Mouse (Mus musculus): Measurements from ENCODE around the gene Atp5d. TPM values are rescaled to one million over a fixed set of nuclear protein-coding genes. Genes with fewer than 3 reads are reported as not detected.

The Atp5d gene
- polyA plus RNA-seq, 1 experiment from 2014 or later, result 433 TPM

DNA sequence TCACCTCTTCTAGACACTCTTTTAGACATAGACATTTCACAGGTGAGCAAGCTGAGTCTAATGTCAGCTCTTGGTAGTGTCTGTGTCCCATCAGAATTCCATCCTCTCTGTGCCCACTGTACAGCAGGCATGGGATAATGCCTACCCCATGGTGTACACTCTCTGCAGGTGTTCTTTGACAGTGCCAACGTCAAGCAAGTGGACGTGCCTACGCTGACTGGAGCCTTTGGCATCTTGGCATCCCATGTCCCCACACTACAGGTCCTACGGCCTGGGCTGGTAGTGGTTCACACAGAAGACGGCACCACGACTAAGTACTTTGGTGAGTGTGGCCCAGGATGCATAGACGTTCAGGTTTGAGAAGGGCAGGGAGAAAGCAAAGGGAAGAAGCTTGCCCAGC is 5.2 kb downstream of the Atp5d start:
- 93% methylated on average over 7 of the region's 7 CpGs for WGBS
- peaks cover 44% of the 10 kb centered on the region for H3K4me1 ChIP-seq (replicated peaks; ENCODE audit: control insufficient read depth, insufficient read depth, low read length)

DNA sequence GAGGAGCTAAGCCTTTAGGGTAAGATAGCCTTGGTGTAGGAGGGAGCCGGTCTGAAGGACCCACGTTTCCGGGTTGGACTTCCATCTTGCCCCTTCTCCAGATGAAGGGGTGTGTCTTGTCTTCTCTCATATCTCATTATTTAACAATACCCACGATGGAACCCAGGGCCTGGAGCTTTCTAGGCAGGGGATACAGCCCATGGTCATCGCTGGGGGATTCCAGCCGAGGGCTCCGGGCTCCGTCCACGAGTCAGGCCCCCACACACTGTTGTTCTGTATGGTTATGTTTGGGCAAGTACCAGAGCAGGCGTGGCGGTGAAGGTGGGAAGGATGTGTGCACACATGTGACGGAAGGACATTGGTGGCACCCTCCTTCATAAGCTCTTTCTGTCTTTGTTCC is 5.7 kb downstream of the Atp5d start:
- no peak overlapping the region for H3K4me2 ChIP-seq (ENCODE audit: low read length)
- peaks cover 43% of the 10 kb centered on the region for H3K4me1 ChIP-seq (replicated peaks; ENCODE audit: control insufficient read depth, insufficient read depth, low read length)
- H3K27ac ChIP-seq (ENCODE audit: low read length), result no peak overlapping the region
- H3K9ac ChIP-seq (replicated peaks; ENCODE audit: low read depth, low read length), result no peak overlapping the region
- H3K36me3 ChIP-seq (ENCODE audit: control insufficient read depth, insufficient read depth), result no peaks in the 10 kb centered on the region
- ATAC-seq, result no peak
- no peaks in the 10 kb centered on the region for H3K9me3 ChIP-seq (ENCODE audit: control insufficient read depth, low read length)
- H3K27me3 ChIP-seq (replicated peaks; ENCODE audit: control insufficient read depth, insufficient read depth, low read length), result no peaks in the 10 kb centered on the region
- H3K4me3 ChIP-seq (replicated peaks; ENCODE audit: low read length), result no peak overlapping the region
- WGBS, result 93% methylated on average over 12 of the region's 12 CpGs

More for the DNA sequence above, 5.2 kb downstream of the Atp5d start:
- ATAC-seq, result no peak
- Histone ChIP-seq H3K36me3 (ENCODE audit: control insufficient read depth, insufficient read depth) (no peaks in the 10 kb centered on the region), H3K27me3 (replicated peaks; ENCODE audit: control insufficient read depth, insufficient read depth, low read length) (no peaks in the 10 kb centered on the region), H3K27ac (ENCODE audit: low read length) (no peak overlapping the region), H3K4me3 (replicated peaks; ENCODE audit: low read length) (no peak overlapping the region), H3K4me2 (ENCODE audit: low read length) (no peak overlapping the region), H3K9ac (replicated peaks; ENCODE audit: low read depth, low read length) (no peak overlapping the region), H3K9me3 (ENCODE audit: control insufficient read depth, low read length) (no peaks in the 10 kb centered on the region)

DNA sequence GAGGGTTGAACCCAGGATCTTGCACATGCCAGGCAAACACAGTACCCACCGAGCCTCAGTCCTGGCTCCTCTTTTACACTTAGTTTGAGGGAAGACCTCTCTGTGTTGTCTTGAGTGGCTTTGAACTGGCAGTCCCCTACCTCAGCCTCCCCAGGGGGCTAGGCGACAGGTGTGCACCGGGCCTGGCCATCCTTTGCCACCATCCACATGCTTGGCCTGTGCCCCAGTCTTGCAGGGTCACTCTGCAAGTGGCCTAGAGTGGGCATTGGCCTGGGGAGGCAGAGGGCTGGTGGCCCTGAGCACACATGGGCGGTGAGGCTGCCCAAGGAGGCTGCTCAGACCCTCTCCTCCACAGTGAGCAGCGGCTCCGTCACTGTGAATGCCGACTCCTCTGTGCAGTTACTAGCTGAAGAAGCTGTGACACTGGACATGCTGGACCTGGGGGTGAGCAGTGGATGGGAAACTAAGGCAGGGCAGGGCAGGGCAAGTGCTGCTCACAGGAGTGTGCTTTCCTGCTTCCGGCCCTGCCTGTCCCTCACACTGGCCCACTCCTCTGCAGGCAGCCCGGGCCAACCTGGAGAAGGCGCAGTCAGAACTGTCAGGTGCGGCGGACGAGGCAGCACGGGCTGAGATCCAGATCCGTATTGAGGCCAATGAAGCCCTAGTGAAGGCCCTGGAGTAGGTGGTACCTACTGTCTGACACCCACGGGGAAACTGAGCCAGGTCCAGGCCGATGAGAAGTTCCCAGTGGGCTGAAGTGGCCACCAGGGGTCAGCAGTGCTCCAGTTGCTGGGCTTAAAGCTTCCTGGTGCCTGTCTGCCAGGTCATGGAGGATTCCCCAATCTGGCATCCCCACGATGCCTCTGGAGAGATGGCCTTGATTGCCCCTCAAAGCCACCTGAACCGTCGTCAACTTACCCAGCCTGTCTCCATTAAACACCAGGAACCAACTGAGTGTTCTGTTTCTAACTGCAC is 6.7 kb downstream of the Atp5d start:
- Histone ChIP-seq H3K4me1 (replicated peaks; ENCODE audit: control insufficient read depth, insufficient read depth, low read length) (peaks cover 41% of the 10 kb centered on the region), H3K36me3 (ENCODE audit: control insufficient read depth, insufficient read depth) (no peaks in the 10 kb centered on the region), H3K4me2 (ENCODE audit: low read length) (no peak overlapping the region), H3K4me3 (replicated peaks; ENCODE audit: low read length) (no peak overlapping the region), H3K27ac (ENCODE audit: low read length) (0 out of 2 replicates have a peak overlapping the region, but pooled peaks have one; percentile 14), H3K9me3 (ENCODE audit: control insufficient read depth, low read length) (no peaks in the 10 kb centered on the region), H3K9ac (replicated peaks; ENCODE audit: low read depth, low read length) (no peak overlapping the region), H3K27me3 (replicated peaks; ENCODE audit: control insufficient read depth, insufficient read depth, low read length) (no peaks in the 10 kb centered on the region)
- no peak for ATAC-seq
- WGBS, result 73% methylated on average over 20 of the region's 20 CpGs

DNA sequence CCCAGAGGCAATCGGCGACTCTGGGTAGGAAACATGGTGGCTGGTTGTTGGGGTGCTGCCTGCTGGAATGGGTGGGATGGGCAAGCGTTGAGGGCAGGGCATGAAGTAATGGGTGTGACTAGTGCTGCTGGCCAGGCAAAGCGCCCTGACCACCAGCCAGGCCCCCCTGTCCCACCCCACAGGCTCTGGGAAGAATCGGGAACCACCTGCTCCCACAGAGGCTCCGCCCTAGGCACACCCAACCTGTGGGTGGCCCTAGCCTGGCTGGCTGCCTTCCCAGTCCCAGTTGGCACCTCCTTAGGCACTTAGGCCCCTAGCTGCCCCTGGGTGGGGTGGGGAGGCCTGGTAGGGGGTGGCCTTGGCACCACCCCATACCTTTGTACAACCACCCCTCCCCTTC is 7.5 kb downstream of the Atp5d start:
- no peak overlapping the region for H3K9ac ChIP-seq (replicated peaks; ENCODE audit: low read depth, low read length)
- H3K4me2 ChIP-seq (ENCODE audit: low read length), result no peak overlapping the region
- peaks cover 38% of the 10 kb centered on the region for H3K4me1 ChIP-seq (replicated peaks; ENCODE audit: control insufficient read depth, insufficient read depth, low read length)
- no peaks in the 10 kb centered on the region for H3K9me3 ChIP-seq (ENCODE audit: control insufficient read depth, low read length)
- no peak overlapping the region for H3K4me3 ChIP-seq (replicated peaks; ENCODE audit: low read length)
- H3K36me3 ChIP-seq (ENCODE audit: control insufficient read depth, insufficient read depth), result no peaks in the 10 kb centered on the region
- no peak for ATAC-seq
- WGBS, result 85% methylated on average over 6 of the region's 6 CpGs
- no peaks in the 10 kb centered on the region for H3K27me3 ChIP-seq (replicated peaks; ENCODE audit: control insufficient read depth, insufficient read depth, low read length)
- peak overlapping the region; percentile 14; the same call in 1 of the 2 replicates for H3K27ac ChIP-seq (ENCODE audit: low read length)

DNA sequence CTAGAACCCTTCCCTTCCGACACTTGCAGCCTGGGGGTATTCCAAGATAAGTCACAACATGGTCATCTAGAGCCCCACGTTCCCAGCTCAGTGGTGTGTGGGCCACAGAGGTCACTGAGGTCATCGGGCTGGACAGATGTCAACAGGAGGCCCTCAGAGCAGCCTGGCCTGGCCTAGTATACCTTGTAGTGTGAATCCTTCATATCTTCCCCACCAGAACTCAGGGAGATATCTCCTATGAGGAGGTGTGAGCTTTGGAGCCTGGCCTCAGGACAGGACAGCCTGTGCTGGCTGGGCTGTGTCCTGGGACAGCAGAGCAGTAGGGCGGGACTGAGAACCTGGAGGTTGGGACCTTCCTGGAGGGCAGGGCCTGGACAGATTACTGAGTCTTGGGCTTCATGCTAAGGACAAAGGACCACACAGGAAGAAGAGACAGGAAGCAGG is 8.2 kb downstream of the Atp5d start:
- no peak for ATAC-seq
- H3K4me2 ChIP-seq (ENCODE audit: low read length), result no peak overlapping the region
- H3K27ac ChIP-seq (ENCODE audit: low read length), result no peak overlapping the region
- H3K27me3 ChIP-seq (replicated peaks; ENCODE audit: control insufficient read depth, insufficient read depth, low read length), result no peaks in the 10 kb centered on the region
- H3K4me3 ChIP-seq (replicated peaks; ENCODE audit: low read length), result no peak overlapping the region
- H3K4me1 ChIP-seq (replicated peaks; ENCODE audit: control insufficient read depth, insufficient read depth, low read length), result peaks cover 31% of the 10 kb centered on the region
- WGBS, result 81% methylated on average over 4 of the region's 4 CpGs
- no peak overlapping the region for H3K9ac ChIP-seq (replicated peaks; ENCODE audit: low read depth, low read length)
- no peaks in the 10 kb centered on the region for H3K36me3 ChIP-seq (ENCODE audit: control insufficient read depth, insufficient read depth)
- H3K9me3 ChIP-seq (ENCODE audit: control insufficient read depth, low read length), result no peaks in the 10 kb centered on the region

DNA sequence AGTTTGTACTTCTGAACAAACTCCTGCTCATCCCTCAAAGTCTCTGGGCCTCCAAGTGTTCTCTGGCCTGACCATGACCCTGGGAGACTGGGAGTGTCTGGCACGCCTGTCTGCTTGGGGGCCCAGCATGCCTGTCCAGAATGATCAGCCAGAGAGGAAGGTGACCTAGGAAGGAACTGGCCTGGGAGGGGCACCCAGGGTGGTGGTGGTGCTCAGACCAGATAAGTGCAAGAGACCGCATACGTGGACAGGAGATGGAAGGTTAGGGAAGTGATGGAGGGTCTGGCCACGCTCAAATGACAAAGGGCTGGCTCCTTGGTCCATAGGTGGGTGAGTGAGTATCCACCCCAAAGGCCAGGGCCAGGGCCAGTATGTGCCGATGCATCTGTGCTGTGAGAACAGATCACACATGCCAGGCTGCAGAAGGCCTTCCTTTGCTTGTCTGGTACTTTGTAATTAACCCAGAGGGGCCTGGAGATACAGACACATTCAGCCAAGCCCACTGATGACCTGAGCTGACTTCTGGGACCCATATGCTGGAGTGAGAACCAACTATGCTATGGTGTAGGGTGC is 8.8 kb downstream of the Atp5d start:
- no peaks in the 10 kb centered on the region for H3K36me3 ChIP-seq (ENCODE audit: control insufficient read depth, insufficient read depth)
- H3K9ac ChIP-seq (replicated peaks; ENCODE audit: low read depth, low read length), result no peak overlapping the region
- no peak overlapping the region for H3K4me3 ChIP-seq (replicated peaks; ENCODE audit: low read length)
- H3K27me3 ChIP-seq (replicated peaks; ENCODE audit: control insufficient read depth, insufficient read depth, low read length), result no peaks in the 10 kb centered on the region
- no peak overlapping the region for H3K4me2 ChIP-seq (ENCODE audit: low read length)
- no peak for ATAC-seq
- WGBS, result 76% methylated on average over 5 of the region's 5 CpGs
- H3K9me3 ChIP-seq (ENCODE audit: control insufficient read depth, low read length), result no peaks in the 10 kb centered on the region
- H3K27ac ChIP-seq (ENCODE audit: low read length), result peak overlapping the region; percentile 100
- H3K4me1 ChIP-seq (replicated peaks; ENCODE audit: control insufficient read depth, insufficient read depth, low read length), result peaks cover 30% of the 10 kb centered on the region

DNA sequence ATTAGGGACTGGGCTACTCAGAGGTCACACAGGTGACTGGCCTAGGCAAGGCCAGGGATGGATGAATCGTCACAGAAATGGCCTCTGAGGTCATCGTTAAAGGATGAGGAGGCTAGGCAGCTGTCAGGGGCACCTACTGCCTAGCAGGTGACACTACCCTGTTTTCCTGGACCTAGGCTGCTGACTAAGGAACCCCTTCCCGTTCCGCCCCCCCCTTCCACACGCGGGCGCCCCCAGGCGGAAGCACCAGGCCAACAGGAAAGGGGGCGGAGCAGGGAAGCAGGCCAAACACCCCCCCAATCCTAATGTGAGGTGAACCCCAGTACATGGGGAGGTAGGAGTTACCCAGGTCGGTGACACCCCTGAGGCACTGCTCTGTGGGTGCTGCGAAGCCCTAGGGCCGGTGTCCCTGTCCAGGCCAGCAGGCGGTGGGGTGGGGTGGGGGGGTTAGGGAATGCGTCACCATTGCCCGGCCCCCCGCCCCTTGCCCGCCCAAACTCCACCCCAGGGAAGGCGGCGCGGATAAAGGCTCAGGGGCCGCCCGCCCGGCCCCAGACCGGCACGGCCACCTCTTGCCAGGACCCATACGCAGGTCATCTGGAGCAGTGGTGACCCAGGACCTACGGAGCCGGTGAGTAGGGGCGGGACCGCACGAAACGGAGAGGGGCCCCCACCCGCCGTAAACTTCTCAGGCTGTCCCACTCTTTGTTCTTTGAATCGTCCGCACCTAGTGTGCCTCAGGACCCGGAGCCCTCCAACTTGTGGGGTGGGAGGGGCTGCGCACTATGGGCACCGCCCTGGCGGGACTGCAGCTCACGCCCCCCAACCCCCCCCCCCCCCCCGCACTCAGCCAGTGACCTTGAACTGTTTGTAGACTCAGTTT is 9.5 kb downstream of the Atp5d start, which contains the start of gene Midn:
Gene Midn (plus strand): TSS at position 554 of the 883 bp plus-strand sequence.
- peaks cover 31% of the 10 kb centered on the region for H3K4me1 ChIP-seq (replicated peaks; ENCODE audit: control insufficient read depth, insufficient read depth, low read length)
- peak; percentile 11 for ATAC-seq
- WGBS, result under 1% methylated on average over 38 of the region's 42 CpGs
- peak within 1 kb of the TSS; percentile 100 for H3K27ac ChIP-seq (ENCODE audit: low read length)
- H3K9me3 ChIP-seq (ENCODE audit: control insufficient read depth, low read length), result no peaks in the 10 kb centered on the region
- H3K4me3 ChIP-seq (replicated peaks; ENCODE audit: low read length), result peak within 1 kb of the TSS; percentile 63
- H3K9ac ChIP-seq (replicated peaks; ENCODE audit: low read depth, low read length), result peak within 1 kb of the TSS; percentile 98
- H3K27me3 ChIP-seq (replicated peaks; ENCODE audit: control insufficient read depth, insufficient read depth, low read length), result no peaks in the 10 kb centered on the region
- peak within 1 kb of the TSS; percentile 70 for H3K4me2 ChIP-seq (ENCODE audit: low read length)
- no peaks in the 10 kb centered on the region for H3K36me3 ChIP-seq (ENCODE audit: control insufficient read depth, insufficient read depth)

DNA sequence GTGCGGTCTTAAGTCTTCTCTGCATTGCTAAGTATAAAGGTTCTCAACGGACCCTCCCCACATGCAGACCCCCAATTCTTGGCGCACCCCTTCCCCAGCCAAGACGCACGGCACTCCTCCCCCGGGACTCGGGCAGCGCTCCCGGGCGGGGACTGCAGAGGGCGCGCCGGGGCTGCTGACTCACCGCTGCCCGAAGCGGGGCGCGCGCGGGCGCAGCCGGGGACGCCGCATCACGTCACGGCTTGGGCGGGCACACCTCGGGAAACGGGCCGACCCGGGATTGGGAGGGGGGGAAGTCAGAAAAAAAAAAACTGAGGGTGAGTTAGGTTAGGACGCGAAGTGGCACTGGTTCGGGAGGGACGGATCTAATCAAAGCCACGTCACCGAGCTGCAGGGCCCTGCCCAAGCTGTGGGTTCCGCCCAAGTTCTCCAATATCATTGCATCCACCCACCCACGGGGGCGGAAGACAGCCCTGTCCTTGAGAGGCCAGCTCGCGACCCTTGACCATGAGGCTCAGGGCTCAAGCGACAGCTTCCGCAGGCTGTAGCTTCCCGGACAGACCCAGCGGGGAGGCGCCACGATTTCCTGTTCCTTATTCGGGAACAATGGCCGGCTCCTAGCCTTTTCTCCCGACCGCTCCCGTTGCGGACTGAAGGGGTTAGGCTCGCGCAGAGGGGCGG is 10.3 kb downstream of the Atp5d start:
- peak overlapping the region; percentile 70 for H3K4me2 ChIP-seq (ENCODE audit: low read length)
- no peaks in the 10 kb centered on the region for H3K27me3 ChIP-seq (replicated peaks; ENCODE audit: control insufficient read depth, insufficient read depth, low read length)
- peak overlapping the region; percentile 63 for H3K4me3 ChIP-seq (replicated peaks; ENCODE audit: low read length)
- H3K36me3 ChIP-seq (ENCODE audit: control insufficient read depth, insufficient read depth), result peaks cover under 1% of the 10 kb centered on the region
- ATAC-seq, result peak; percentile 51
- H3K4me1 ChIP-seq (replicated peaks; ENCODE audit: control insufficient read depth, insufficient read depth, low read length), result peaks cover 34% of the 10 kb centered on the region
- H3K9ac ChIP-seq (replicated peaks; ENCODE audit: low read depth, low read length), result peak overlapping the region; percentile 98
- WGBS, result under 1% methylated on average over 57 of the region's 57 CpGs
- peak overlapping the region; percentile 100 for H3K27ac ChIP-seq (ENCODE audit: low read length)
- no peaks in the 10 kb centered on the region for H3K9me3 ChIP-seq (ENCODE audit: control insufficient read depth, low read length)
